Mouse (Mus musculus) G1E (cell line): ENCODE measurements around the gene Jph3. TPM values are rescaled to one million over a fixed set of nuclear protein-coding genes. Genes with fewer than 3 reads are reported as not detected.

Experiments
- ATAC-seq: 2 replicates; pipeline ENCODE4 v1.8.0; 2016; ENCODE audit warnings: mild to moderate bottlenecking; ENCODE audit not compliant: insufficient number of reproducible peaks, poor library complexity, low FRiP score, severe bottlenecking; ENCODE audit errors: extremely low read depth
- DNase-seq: peaks from one replicate; pipeline ENCODE4 v3.0.0; 2012; ENCODE audit warnings: low spot score
- H3K27me3 ChIP-seq: 2 replicates; pipeline ENCODE4 v1.6.1; 2012; ENCODE audit warnings: mild to moderate bottlenecking, low read length, inconsistent platforms; ENCODE audit not compliant: insufficient read depth
- H3K36me3 ChIP-seq: replicated peaks from 2 replicates; pipeline ENCODE3; 2012; ENCODE audit warnings: mild to moderate bottlenecking, inconsistent platforms
- H3K4me1 ChIP-seq: 2 replicates; pipeline ENCODE4 v1.6.1; 2012; ENCODE audit warnings: low read depth, low read length, inconsistent platforms, mixed read lengths; ENCODE audit not compliant: insufficient read depth
- H3K4me3 ChIP-seq: 2 replicates; pipeline ENCODE4 v1.5.1; 2012; ENCODE audit warnings: low read depth, mild to moderate bottlenecking, inconsistent platforms, low read length, moderate library complexity, mixed read lengths
- H3K9me3 ChIP-seq: replicated peaks from 2 replicates; pipeline ENCODE4 v1.6.1; 2012; ENCODE audit warnings: inconsistent platforms
- CTCF ChIP-seq: IDR thresholded peaks from 2 replicates; pipeline ENCODE4 v1.5.1; 2012; ENCODE audit warnings: low read depth, low read length, inconsistent platforms, mixed read lengths
- GATA1 ChIP-seq: IDR thresholded peaks from 2 replicates; pipeline ENCODE4 v1.6.1; 2012; ENCODE audit warnings: borderline replicate concordance, low read length, inconsistent platforms, mixed read lengths
- GATA2 ChIP-seq: IDR thresholded peaks from 2 replicates; pipeline ENCODE4 v1.6.1; 2012; ENCODE audit warnings: low read depth, low read length, inconsistent platforms, borderline replicate concordance
- POLR2AphosphoS5 ChIP-seq: IDR thresholded peaks from 2 replicates; pipeline ENCODE4 v1.6.1; 2012; ENCODE audit warnings: low read depth, low read length, inconsistent platforms; ENCODE audit not compliant: insufficient replicate concordance
- TAL1 ChIP-seq: conservative IDR thresholded peaks from 2 replicates; pipeline ENCODE4 v1.6.1; 2012; ENCODE audit warnings: low read depth, low read length, inconsistent platforms, mixed read lengths
- polyA plus RNA-seq: library from polyadenylated mRNA; stranded (reverse); fragments of >175 nt; gene quantifications from 2 replicates; pipeline ENCODE4 v1.2.3, GENCODE M21; 2012
- total RNA-seq, 2 experiments: library from RNA; stranded (forward) in 1 of 2; stranded (reverse) in 1 of 2; fragments of 200-1000 nt in 1 of 2; fragments of >200 nt in 1 of 2; fragmentation: Nextera tagmentation in 1 of 2; gene quantifications; 2 replicates each; pipeline ENCODE4 v1.2.3; 2014 to 2017

The Jph3 gene
- total and polyA plus RNA-seq, 3 experiments = 3.3 TPM; not detected in 2

GRCm38 (mm10) chr8:121750512-121750911 is 21.1 kb downstream of the Jph3 start:
- Histone ChIP-seq H3K4me1 (no peaks in the 10 kb centered on the region; the same call in 1 of the 2 replicates), H3K36me3 (no peaks in the 10 kb centered on the region), H3K9me3 (peaks cover 28% of the 10 kb centered on the region), H3K4me3 (no peak overlapping the region), H3K27me3 (no peaks in the 10 kb centered on the region; the same call in 1 of the 2 replicates)
- no peak for ATAC-seq
- DNase-seq = no peak
- TF ChIP-seq CTCF (no peak), GATA2 (no peak), TAL1 (no peak), GATA1 (no peak), POLR2AphosphoS5 (no peak)

DNA sequence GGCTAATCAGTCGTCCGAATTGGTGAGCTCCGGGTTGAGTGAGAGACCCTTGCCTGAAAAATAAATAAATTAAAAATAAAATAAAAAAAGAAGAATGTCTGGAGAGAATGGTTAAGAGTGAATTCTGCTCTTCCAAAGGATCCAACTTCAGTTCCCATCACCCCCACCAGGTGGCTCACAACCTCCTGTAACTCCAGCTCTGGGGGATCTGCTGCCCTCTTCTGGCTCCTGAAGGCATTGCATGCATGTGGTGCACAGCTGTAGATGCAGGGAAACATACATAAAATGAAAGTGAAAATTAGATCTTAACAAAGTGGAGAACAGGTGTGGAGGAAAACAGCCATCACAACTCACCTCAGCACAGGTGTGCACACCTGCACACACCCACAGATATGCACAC is 22.0 kb downstream of the Jph3 start:
- Histone ChIP-seq H3K4me1 (no peaks in the 10 kb centered on the region; the same call in 1 of the 2 replicates), H3K27me3 (no peaks in the 10 kb centered on the region; the same call in 1 of the 2 replicates), H3K9me3 (peaks cover 28% of the 10 kb centered on the region), H3K36me3 (no peaks in the 10 kb centered on the region), H3K4me3 (no peak overlapping the region)
- no peak for ATAC-seq
- no peak for TF ChIP-seq TAL1
- peak; percentile 92 for TF ChIP-seq CTCF
- DNase-seq = no peak

DNA sequence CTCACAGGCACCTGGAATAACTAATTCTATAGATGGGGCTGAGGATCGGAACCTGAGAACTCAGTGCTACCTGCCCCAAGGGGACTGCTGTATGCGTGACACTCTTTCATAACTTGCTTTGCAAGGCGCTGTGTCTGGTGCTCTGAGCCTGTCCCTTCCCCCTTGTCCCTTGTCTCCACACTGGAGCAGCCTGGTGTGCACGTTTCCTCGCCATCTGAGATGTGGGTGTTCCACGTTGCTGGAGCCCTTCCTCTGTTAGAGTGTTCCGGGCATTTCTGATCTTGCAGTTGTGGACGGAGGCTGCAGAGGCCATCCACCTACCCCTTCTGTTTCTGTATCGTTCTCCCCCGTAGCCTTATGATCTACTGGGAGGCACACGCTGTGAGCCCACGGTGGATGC is 29.0 kb downstream of the Jph3 start:
- no peaks in the 10 kb centered on the region for H3K27me3 ChIP-seq
- peaks cover 2% of the 10 kb centered on the region for H3K9me3 ChIP-seq
- H3K4me3 ChIP-seq = no peak overlapping the region
- ATAC-seq = no peak
- no peak for DNase-seq
- TF ChIP-seq CTCF = no peak
- TF ChIP-seq POLR2AphosphoS5 = no peak
- no peak for TF ChIP-seq GATA1
- no peak for TF ChIP-seq GATA2
- no peak for TF ChIP-seq TAL1
- H3K36me3 ChIP-seq = no peaks in the 10 kb centered on the region
- H3K4me1 ChIP-seq = no peaks in the 10 kb centered on the region; the same call in 1 of the 2 replicates

GRCm38 (mm10) chr8:121760484-121760883 is 31.1 kb downstream of the Jph3 start:
- Histone ChIP-seq H3K9me3 (no peaks in the 10 kb centered on the region; the same call in 1 of the 2 replicates), H3K36me3 (no peaks in the 10 kb centered on the region), H3K27me3 (no peaks in the 10 kb centered on the region), H3K4me1 (no peaks in the 10 kb centered on the region), H3K4me3 (no peak overlapping the region)
- DNase-seq (no peak), ATAC-seq (no peak)
- no peak for TF ChIP-seq GATA2
- no peak for TF ChIP-seq CTCF
- TF ChIP-seq POLR2AphosphoS5 = no peak
- TF ChIP-seq TAL1 = no peak
- TF ChIP-seq GATA1 = no peak

- no peak for DNase-seq
- Histone ChIP-seq H3K36me3 (no peaks in the 10 kb centered on the region), H3K27me3 (no peaks in the 10 kb centered on the region), H3K4me3 (no peak overlapping the region), H3K9me3 (no peaks in the 10 kb centered on the region; the same call in 1 of the 2 replicates), H3K4me1 (no peaks in the 10 kb centered on the region)
- ATAC-seq = no peak
- TF ChIP-seq GATA2 (no peak), TAL1 (no peak), GATA1 (no peak), CTCF (no peak), POLR2AphosphoS5 (no peak)
These were observed 32.1 kb downstream of the Jph3 start for GRCm38 (mm10) chr8:121761480-121761879.

- Histone ChIP-seq H3K4me3 (no peak overlapping the region), H3K27me3 (no peaks in the 10 kb centered on the region), H3K4me1 (no peaks in the 10 kb centered on the region), H3K36me3 (no peaks in the 10 kb centered on the region), H3K9me3 (no peaks in the 10 kb centered on the region; the same call in 1 of the 2 replicates)
- no peak for TF ChIP-seq CTCF
- TF ChIP-seq TAL1 = no peak
- TF ChIP-seq GATA2 = no peak
- no peak for TF ChIP-seq POLR2AphosphoS5
- no peak for TF ChIP-seq GATA1
- DNase-seq (no peak), ATAC-seq (no peak)
These were observed 33.7 kb downstream of the Jph3 start for GRCm38 (mm10) chr8:121762999-121763699.
